Mouse (Mus musculus) layer of hippocampus, postnatal 25 days (tissue): ENCODE measurements around the gene Ndufc1. TPM values are rescaled to one million over a fixed set of nuclear protein-coding genes. Genes with fewer than 3 reads are reported as not detected.
"Not testable (repeated sequence)": the region's sequence is repeated elsewhere in the genome, so short reads cannot be mapped to it uniquely, and the experiment has no call there.

Source experiments
- DNase-seq, 2 experiments: peaks; one replicate each; pipeline ENCODE4 v3.0.0; 2022; ENCODE audit warnings: mixed read lengths in 2 of 2, low spot score in 1 of 2; ENCODE audit errors: extremely low spot score in 1 of 2
- total RNA-seq, 2 experiments: library from RNA; stranded (reverse); gene quantifications; 2 replicates each; pipeline ENCODE4 v1.2.3; 2021

The Ndufc1 gene
- total RNA-seq, 2 experiments from 2014 or later = 311 to 356 TPM

DNA sequence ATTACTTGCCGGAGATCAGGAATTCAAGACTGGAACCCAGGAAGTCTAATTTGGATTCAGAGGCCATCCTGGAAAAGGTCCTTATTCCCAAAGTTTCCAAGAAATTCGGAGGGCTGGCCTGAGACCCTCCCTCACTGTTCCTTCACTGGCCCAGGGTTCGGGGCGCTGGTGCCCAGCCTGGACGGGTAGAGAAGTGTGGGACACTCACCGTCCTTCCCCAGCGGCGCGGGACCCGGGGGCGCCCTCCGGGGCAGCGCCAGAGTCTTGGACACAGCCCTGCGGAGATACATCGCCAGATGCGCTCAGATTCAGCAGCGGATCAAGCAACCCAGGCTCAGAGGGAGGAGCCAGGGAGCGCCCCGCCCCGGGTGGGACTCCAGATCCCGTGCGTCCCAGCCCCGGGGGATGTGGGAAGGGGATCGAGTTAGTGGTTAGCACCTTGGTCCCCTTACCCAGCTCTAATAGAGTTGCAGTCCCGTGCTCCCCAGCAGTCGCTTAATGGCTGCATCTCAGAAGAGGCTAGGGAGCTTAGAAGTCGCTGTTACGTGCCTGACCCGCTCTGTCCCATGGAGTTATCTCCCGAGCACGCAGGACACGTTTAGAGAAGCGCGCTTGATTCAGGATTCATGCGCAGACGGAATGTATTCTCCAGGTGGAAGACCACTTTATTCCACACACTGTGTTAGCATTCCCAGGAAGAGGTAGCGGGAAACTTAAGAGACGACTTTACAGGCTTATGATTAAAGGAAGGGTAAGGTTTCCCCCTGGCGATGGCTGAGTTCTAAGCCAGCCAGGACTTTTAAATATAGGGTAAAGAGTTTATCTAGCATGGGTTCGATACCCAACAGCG is 12.3 kb downstream of the Ndufc1 start, which contains the start of gene Mgarp:
TSS of gene Mgarp (minus strand) at position 520 of the 850 bp plus-strand sequence.
- DNase-seq = peak in 1 of 2 experiments; percentile 24

DNA sequence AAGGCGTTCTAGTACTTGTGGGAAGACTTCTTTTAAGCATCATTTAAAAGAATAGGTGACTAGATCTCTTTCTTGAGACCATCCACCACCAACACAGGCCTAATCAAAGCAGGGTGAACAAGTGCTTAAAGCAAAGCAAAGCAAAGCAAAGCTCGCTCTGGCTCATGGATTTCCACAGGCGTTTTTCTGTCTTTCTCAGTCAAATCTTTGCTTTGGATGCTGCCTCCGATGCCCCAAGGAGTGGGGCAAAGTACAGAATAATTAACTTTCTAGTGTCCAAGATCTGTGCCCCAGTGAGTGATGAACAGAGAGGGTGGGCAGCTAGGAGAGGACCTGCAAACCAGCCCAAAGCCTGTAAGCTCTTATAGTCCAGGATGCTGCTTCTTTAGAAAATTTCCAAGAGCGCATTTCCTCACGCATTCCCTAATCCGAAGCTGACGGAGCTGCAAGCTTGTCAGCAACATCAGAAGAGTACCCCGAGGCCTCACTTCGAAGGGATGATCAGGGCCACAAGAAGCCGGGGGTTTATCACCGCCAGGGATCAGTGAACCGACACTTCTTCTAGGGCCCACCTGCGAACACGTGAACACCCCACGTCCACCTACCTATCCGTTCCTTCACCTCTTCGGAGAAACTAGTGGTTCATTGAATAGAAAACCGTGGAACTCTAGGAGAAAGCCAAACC is 13.2 kb downstream of the Ndufc1 start:
- no peak for DNase-seq

DNA sequence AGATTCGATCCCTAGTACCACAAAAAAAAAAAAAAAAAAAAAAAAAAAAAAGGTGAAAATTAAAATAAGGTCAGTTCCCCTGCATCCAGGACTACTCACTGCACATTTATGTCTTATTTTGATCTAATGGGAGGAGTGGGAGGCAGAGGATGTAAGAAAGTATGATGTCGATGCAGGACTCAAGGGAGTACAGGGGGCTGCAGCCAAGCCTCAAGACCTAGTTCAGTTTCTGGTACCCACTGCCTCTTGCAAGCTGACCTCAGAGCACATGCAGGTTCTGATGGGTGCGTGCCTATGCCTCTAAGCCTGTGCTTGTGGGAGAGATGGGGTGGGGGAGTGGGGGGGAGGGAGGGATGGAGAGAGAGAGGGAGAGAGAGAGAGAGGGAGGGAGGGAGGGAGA is 13.9 kb downstream of the Ndufc1 start:
- no peak for DNase-seq

DNA sequence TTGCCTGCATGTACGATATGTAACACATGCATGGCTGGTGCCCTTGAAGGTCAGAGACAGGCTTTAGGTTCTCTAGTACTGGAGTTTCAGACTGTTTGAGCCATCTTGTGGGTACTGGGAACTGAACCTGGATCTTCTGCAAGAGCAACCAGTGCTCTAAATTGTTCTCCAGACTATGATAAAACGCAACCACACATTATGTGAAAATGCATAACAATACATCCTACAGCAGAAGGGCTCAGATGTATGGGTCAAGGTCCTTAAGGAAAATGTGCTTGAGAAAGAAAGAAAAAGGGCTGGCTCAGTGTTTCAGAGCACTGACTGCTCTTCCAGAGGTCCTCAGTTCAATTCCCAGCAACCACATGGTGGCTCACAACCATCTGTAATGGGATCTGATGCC is 15.1 kb downstream of the Ndufc1 start:
- no peak for DNase-seq

DNA sequence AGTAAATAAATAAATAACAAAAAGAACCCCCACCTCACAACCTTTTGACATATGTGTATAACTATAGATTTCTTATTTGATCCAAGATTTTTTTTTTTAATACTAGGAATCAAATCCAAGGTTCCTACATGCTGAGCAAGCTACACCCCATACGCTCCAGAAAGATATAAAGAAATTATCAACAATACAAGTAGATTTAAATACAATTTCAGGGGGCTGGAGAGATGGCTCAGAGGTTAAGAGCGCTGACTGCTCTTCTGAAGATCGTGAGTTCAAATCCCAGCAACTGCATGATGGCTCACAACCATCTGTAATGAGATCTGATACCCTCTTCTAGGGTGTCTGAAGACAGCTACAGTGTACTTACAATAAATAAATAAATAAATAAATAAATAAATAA is 15.8 kb downstream of the Ndufc1 start:
- DNase-seq = not testable (repeated sequence)

DNA sequence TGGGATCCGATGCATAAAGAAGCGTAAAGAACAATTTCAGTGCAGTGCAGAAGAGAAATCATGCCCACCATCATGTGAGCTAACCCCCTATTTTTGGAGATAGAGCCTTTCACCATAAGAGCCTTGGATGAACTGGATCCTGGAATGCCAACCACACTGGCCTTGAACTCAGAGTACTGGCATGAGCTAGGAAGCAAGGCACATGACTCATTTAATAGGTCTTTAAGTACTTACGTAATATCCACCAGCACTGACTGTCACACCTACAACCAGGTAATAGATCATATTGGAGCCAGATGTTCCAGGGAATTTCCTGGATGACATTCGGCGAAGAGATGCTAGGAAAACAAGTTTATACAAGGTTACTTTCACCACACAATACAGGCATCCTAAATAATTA is 17.2 kb downstream of the Ndufc1 start:
- no peak for DNase-seq

DNA sequence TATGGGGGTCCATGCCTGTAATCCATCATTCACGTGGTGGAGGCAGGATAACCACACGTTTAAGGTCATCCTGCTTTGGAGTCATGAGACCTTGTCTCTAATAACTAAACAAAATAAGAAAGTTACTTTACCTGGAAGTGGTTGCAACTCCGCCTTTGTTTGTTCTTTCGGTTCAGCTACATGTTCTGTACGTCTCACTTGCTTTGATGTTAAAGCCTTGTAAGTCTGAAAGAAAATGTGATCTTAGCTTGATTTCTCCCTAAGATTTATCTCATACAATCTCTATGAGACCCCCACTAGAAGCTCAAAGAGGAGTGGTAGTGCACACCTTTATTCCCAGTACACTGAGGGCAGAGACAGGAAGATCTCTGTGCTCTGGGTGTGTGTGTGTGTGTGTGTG is 17.7 kb downstream of the Ndufc1 start:
- no peak for DNase-seq

DNA sequence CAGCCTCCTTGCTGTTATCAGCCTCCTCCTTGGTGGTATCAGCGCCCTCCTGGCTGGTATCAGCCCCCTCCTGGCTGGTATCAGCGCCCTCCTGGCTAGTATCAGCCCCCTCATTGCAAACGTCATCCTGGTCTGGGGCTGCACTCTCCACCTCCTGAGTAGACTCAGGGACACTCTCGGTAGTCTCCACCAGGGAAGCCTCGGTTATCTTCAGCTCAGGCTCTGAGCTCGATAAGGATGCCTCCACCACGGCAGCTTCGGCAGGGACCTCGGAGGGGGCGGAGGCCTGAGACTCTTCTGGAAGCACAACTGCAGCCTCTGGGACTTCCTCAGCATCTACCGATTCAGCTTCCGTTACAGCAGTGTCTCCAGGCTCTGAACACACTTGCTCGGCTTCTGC is 19.9 kb downstream of the Ndufc1 start:
- DNase-seq = no peak

DNA sequence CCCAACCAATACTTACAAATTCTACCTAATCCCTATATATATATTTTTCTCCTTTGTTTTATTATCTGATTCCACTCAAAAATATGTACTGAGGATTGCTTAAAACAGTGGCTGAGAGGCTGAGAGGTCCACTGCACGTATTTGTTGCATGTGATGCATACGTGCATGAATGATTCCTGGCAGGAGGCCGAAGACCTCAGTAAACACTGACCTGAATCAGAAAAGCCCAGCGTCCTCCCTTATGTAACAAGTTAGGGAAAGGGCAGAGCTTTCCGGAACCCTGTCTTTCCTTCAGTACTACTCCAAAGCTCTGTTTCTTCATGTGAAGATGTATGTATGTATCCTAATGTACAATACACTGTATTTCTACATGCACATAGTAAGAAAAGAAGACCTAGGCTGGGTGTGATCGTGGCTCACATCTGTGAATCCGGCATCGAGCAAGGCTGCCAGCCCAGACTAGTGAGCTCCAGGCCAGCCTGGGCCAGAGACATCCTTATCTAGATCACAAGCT is 20.9 kb downstream of the Ndufc1 start:
- no peak for DNase-seq

DNA sequence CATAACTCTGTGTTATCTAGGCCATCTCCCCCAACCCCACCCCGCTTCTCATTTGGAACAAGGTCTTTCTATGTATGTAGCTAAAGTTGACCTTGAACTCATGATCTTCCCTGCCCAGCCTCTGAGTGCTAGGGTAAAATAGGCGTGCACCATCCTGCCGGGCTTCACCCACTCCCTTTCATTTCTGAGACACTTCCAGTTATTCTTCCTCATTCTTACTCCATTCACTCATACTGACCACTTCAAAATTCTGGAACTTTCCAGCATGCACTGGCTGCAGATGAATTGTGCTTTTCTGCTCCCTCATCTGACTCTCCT is 21.7 kb downstream of the Ndufc1 start:
- no peak for DNase-seq

DNA sequence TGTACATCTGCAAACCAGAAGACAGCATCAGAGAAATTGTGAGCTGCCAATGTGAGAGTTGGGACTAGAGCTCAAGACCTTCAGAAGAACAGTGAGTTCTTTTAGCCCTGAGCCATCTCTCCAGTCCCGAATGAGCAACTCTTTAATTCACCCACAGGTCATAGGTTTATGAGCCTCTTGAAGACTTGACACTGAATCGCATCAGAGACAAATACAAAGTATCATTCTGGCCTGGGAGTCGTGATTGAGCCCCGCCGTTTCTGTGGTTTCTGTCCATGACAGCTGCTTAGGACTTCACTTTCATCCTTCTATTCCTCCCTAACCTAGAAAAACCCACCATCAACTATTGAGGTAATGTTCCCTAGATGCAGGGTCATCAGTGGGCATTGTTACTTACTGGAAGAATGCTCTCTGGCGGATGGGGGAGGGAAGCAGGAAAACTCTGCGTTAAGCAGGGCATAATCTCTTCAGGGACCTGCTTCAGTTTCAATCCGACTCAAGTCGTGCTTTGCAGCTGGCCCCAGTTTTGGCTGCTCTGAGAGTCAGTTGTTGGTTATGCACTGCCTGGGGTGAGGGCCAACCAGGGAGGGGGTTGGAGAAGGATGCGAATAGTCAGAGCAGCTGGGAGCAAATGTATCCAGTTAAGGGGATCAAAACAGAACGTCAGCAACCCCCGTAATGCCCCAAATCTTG is 22.2 kb downstream of the Ndufc1 start:
- DNase-seq = no peak

DNA sequence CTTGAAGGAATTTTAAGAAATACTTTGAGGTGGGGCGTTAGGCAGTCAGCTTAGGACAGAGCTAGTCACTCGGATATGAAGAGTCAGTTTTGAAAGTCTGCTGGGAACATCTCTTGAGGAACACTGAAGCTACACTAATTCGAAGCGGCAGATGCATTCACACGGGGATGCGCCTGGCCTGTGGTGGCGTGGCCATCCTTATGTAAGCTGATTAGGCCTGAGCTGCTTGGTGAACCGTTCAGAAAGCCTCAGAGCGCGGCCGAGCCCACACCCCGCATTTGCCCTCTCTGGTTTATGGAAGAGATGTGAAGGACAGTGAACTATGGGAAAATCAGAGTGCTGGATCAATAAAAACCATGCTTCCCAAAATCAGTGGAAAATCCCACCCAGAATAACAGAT is 25.4 kb downstream of the Ndufc1 start:
- DNase-seq = no peak

DNA sequence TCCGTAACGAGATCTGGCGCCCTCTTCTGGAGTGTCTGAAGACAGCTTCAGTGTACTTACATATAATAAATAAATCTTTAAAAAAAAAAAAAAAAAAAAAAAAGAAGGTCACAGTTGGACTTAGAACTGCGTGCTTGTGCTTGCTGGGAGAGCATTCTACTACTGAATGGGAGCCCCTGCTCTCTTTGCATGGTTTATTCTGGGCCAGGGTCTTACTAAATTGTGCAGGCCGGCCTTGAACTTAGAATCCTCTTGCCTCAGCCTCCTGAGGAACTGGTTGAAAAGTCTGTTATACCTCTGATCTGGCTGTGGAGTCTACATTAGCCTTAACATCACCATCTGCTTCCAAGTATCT is 28.2 kb downstream of the Ndufc1 start:
- DNase-seq = no peak

DNA sequence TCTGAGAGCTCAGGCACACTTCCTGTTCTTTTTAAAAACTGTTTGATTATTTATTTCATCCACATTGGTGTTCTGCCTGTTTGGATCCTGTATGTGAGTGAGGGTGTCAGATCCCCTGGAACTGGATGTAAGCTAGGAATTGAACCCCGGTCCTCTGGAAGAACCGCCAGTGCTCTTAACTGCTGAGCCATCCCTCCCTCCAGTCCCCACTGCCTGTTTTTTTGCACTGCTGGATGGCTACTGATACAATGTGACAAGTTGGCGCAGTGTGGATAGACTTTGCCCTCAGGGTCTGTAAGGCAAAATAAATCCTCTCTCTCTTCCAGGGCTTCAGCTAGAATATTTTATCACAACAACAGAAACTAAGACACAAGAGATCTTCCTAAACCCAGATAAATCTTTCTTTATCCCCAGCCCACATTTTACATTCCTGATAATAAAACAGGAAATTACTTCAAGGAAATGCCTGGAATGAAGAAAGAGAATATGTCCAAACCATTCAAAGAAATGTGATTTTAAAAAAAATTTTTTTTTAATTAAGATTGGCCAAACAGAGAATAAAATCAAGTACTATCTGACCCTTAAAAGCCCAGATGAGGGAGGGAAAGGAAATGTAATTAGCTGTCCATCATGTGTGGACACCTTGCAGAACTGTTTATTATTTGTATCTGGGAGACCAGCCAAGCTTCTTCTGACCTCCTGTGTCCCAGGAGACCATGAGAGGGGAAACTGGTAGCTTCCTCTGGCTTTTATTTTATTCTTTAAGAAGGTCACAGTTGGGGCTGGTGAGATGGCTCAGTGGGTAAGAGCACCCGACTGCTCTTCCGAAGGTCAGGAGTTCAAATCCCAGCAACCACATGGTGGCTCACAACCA is 28.8 kb downstream of the Ndufc1 start:
- DNase-seq = no peak

DNA sequence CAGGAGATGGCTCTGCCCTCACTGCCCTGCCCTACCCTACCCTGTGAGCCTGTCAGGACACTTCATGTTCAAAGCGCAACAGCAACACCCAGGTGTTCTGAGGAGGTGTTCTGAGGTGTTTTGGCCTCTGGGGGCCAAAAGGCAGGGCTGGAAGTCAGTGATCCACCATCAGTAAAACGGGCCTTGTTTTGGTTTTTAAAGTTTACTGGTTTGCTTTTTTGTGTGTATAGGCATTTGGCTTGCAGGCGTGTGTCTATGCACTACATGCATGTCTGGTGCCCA is 30.2 kb downstream of the Ndufc1 start:
- DNase-seq = no peak

DNA sequence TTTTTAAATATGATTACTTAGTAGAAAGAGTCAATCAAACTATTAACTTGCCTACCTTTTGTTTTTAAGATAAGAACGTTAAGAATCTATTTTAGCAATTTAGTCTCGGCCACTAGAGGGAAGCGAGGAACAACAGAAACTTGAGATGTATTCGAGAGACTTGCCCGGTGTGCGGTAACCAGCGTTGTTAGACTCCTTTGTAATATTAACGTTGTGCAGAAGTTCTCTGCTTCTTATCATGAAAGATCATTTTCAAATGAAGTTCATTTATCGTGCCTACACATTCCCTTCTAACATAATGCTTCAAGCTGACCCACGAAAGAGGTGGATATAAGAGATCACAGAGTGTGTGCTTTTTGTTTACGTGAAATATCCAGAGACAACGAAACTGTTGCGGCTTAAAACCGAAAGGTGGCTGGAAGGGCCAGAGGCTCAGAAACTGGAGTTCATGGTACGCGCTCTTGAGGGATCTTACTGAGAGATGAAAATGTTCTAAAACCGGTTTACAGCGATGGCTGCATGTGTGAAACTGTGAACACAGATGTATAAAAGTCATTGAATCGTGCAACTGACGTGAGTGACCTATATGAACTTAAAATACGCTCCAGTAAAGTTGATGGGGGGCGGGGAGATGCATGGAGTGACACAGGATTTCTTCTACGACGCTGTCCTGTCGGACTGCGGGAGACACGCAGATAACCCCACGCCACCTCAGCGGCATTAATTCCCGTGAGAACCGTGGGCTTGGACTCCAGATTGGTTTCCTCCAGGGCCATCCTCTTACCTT is 30.7 kb downstream of the Ndufc1 start:
- DNase-seq = no peak

DNA sequence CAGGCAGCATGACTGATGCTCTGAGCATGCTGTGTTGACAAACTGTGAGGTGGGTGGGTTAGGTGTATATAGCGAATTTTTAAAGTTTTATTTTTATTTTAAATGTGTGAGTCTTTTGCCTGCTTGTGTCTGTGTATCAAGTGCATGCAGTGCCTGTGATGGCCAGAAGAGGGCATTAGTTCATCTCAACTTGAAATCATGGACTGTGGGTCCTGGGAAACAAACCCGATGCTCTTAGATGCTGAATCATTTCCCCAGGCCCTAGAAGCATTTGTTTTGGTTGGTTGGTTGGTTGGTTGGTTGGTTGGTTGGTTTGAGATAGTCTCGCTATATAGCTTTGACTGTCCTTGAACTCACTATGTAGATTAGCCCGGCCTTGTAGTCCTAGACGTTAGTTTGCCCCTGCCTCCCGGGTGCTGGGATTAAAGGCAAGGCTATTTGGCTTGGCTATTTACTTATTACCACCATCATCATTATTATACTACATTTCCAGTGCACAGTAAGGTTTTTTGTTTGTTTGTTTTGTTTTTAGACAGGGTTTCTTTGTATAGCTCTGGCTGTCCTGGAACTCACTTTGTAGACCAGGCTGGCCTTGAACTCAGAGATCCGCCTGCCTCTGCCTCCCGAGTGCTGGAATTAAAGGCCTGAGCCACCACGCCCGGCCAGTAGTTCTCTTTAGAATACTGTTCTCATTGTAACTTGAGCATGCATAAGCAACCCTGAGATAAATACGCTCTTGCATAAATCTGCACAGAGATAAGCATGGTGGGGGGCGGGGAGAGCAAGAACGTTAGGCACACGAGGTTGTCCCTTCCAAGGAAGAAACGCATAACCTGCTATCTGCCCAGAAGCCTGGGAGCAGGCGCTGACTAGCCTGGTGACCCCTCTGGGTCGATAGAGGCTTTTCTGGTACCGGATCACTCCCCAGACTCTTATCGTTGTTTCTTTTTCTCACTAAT is 33.2 kb downstream of the Ndufc1 start:
- no peak for DNase-seq

DNA sequence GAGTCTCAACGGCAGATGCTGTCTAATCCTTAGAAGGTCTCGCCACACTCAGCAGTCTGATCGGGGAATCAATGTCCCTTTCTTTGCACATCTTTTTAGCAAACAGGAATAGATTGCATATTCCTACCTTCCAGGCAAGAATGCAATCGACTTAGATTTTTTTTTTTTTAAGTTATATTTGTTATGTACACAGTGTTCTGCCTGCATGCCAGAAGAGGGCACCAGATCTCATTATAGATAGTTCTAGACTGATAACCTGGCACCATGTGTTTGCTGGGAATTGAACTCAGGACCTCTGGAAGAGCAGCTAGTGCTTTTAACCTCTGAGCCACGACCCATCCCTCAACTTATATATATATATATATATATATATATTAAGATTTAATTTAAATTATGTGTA is 35.2 kb downstream of the Ndufc1 start:
- no peak for DNase-seq

DNA sequence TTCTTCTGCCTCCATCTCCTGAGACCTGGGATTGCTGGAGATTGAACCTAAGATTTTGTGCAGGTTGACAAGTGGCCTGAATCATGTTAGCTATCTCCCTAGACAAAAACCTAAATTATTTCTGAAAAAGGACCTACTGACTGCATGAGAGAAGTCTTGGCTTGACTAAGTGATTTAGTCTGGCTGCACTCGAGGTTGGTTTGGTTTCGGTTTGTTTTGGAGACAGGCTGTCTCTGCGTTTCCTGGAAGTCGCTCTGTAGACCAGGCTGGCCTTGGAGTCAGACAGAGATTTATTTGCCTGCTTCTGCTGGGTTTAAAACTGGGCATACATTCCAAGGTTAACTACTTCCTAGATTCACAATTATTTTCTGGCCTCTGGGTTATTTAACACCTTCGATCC is 35.9 kb downstream of the Ndufc1 start:
- no peak for DNase-seq
